Mouse (Mus musculus) kidney, postnatal 0 days (tissue): ENCODE data around the gene Cdkal1. TPM values are rescaled to one million over a fixed set of nuclear protein-coding genes. Genes with fewer than 3 reads are reported as not detected.

Experiments used
- ATAC-seq: fragments of 200-750 bp; cut with Nextera tagmentation; replicated peaks from 2 replicates; pipeline ENCODE4 v1.8.0; 2017; ENCODE audit warnings: low read depth, moderate number of reproducible peaks, moderate TSS enrichment, moderate library complexity; ENCODE audit not compliant: low FRiP score
- DNase-seq: peaks from one replicate; pipeline ENCODE4 v3.0.0-alpha.2; 2016; ENCODE audit warnings: low spot score
- H3K27ac ChIP-seq: fragments of 300-500 bp; sonication (generic); 2 replicates; pipeline ENCODE4 v1.5.1; 2014; ENCODE audit warnings: mild to moderate bottlenecking
- H3K27me3 ChIP-seq: fragments of 300-500 bp; sonication (generic); 2 replicates; pipeline ENCODE4 v1.6.1; 2014; ENCODE audit warnings: low read length, mixed read lengths; ENCODE audit not compliant: insufficient read depth
- H3K36me3 ChIP-seq: fragments of 300-500 bp; sonication (generic); 2 replicates; pipeline ENCODE4 v1.6.1; 2014; ENCODE audit warnings: low read length, mixed read lengths; ENCODE audit not compliant: insufficient read depth
- H3K4me1 ChIP-seq: fragments of 300-500 bp; sonication (generic); replicated peaks from 2 replicates; pipeline ENCODE4 v1.6.1; 2014; ENCODE audit warnings: antibody characterized with exemption, low read length, mixed read lengths; ENCODE audit not compliant: insufficient read depth
- H3K4me2 ChIP-seq: fragments of 300-500 bp; sonication (generic); 2 replicates; pipeline ENCODE4 v1.6.1; 2014; ENCODE audit warnings: mild to moderate bottlenecking, low read length, moderate library complexity, mixed read lengths
- H3K4me3 ChIP-seq: fragments of 300-500 bp; sonication (generic); replicated peaks from 2 replicates; pipeline ENCODE4 v1.5.1; 2014; ENCODE audit warnings: low read depth, low read length
- H3K9ac ChIP-seq: fragments of 300-500 bp; sonication (generic); 2 replicates; pipeline ENCODE4 v1.6.1; 2014; ENCODE audit warnings: low read depth, low read length
- H3K9me3 ChIP-seq: fragments of 300-500 bp; sonication (generic); replicated peaks from 2 replicates; pipeline ENCODE4 v1.6.1; 2016; ENCODE audit warnings: low read length, inconsistent platforms, mixed read lengths
- CTCF ChIP-seq: IDR thresholded peaks from 2 replicates; pipeline ENCODE4 v1.5.1; 2016; ENCODE audit warnings: antibody characterized with exemption, low read depth, mild to moderate bottlenecking, moderate library complexity
- WGBS: fragments of 180-500 bp; shearing (Covaris S2); extraction: QIAGEN DNeasy Blood & Tissue Kit; methylation state at CpG from one replicate; pipeline ENCODE4 v1.1.7; 2014; 5-methylcytosine and 5-hydroxymethylcytosine counted together
- polyA plus RNA-seq: library from polyadenylated mRNA; unstranded; fragments of >200 nt; fragmentation: Nextera tagmentation; extraction: Ambion mirVana; gene quantifications from 2 replicates; pipeline ENCODE4 v1.2.1, GENCODE M21; 2015

The Cdkal1 gene
- polyA plus RNA-seq, 1 experiment from 2014 or later = 30.1 TPM

DNA sequence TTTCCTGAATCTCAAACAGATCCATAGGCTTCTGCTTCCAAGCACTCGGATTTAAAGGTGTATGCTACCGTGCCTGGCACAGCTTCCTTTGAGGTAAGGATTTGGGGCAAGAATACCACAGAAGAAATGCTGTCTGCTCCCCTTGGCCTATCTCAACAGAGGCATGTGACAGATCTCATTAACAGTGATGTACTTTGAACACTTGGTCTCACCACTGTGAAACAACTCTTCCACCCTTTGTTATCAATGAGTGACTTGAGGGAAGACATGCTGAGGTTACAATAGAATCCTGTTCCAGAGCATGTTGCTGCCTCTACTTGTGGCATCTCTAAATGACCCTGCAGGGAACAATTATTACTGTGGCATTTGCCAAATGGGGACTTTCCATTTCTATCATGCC is 4.6 kb upstream of the Cdkal1 start:
- Histone ChIP-seq H3K27me3 (no peaks in the 10 kb centered on the region), H3K4me2 (no peak overlapping the region), H3K9ac (no peak overlapping the region), H3K9me3 (no peaks in the 10 kb centered on the region), H3K36me3 (no peaks in the 10 kb centered on the region), H3K4me3 (no peak overlapping the region), H3K4me1 (no peaks in the 10 kb centered on the region), H3K27ac (no peak overlapping the region)
- ATAC-seq (no peak), DNase-seq (no peak)
- WGBS = 79% methylated on average over 2 of the region's 2 CpGs
- no peak for TF ChIP-seq CTCF

DNA sequence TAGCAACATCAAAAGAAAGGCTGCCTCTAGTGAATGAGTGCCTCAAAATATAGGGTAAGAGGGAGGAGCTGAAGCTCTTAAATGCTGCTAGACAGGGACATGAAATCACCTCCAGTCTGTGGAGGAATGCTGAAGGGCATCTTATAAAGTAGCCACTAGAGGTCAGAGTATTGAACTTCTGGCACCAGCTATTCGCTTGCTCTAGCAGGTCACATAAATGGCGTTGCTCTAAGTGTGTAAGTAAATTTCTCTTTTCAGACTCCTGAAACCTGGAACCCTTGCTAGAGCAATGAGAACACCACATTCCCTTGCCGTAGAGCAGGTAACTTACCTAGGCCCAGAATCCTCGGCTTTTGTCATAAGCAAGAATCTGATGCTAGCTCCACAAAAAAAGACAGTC is 2.0 kb upstream of the Cdkal1 start:
- no peaks in the 10 kb centered on the region for H3K27me3 ChIP-seq
- H3K9ac ChIP-seq = no peak overlapping the region
- ATAC-seq = peak; percentile 69; the same call in 1 of the 2 replicates
- H3K4me1 ChIP-seq = no peaks in the 10 kb centered on the region
- peak; percentile 91 for DNase-seq
- no peak overlapping the region for H3K27ac ChIP-seq
- H3K36me3 ChIP-seq = no peaks in the 10 kb centered on the region
- no peak overlapping the region for H3K4me3 ChIP-seq
- TF ChIP-seq CTCF = peak; percentile 83
- whole genome bisulfite sequencing = 25% methylated on average over 4 of the region's 4 CpGs
- H3K4me2 ChIP-seq = no peak overlapping the region
- no peaks in the 10 kb centered on the region for H3K9me3 ChIP-seq

DNA sequence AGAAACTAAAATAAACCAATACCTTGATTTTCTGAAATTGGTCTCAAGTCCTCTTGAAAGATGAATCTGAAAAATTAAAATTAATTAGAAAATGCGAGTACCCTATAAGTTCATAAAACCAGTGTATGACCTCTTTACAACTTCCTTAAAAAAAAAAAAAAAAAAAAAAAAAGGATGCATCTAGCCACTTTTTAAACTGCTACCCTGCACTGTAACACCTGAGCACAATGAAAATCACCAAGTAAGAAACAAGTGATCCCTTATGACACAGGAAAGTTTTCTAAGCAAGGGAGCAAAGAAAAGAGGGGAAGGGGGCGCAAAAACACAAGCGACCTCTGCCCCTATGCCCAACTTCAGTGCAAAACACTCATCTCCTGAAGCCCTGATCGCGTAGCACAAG is 598 bp downstream of the Cdkal1 start:
- H3K4me1 ChIP-seq = no peaks in the 10 kb centered on the region
- no peak for TF ChIP-seq CTCF
- ATAC-seq (no peak), DNase-seq (no peak)
- peak overlapping the region; percentile 90 for H3K27ac ChIP-seq
- peak overlapping the region; percentile 83 for H3K4me2 ChIP-seq
- H3K9me3 ChIP-seq = no peaks in the 10 kb centered on the region
- H3K4me3 ChIP-seq = peak overlapping the region; percentile 87
- H3K36me3 ChIP-seq = 0 out of 2 replicates have a peak, but pooled peaks cover 3% of the 10 kb centered on the region
- peak overlapping the region; percentile 75 for H3K9ac ChIP-seq
- no peaks in the 10 kb centered on the region for H3K27me3 ChIP-seq
- WGBS = under 1% methylated on average over 5 of the region's 5 CpGs

GRCm38 (mm10) chr13:29838409-29839047 is 16.9 kb downstream of the Cdkal1 start:
- TF ChIP-seq CTCF = peak; percentile 87
- H3K4me2 ChIP-seq = no peak overlapping the region
- no peaks in the 10 kb centered on the region for H3K27me3 ChIP-seq
- WGBS = 57% methylated on average over 5 of the region's 5 CpGs
- peaks cover 18% of the 10 kb centered on the region for H3K36me3 ChIP-seq
- no peaks in the 10 kb centered on the region for H3K9me3 ChIP-seq
- H3K27ac ChIP-seq = no peak overlapping the region
- DNase-seq (peak; percentile 79), ATAC-seq (no peak)
- no peak overlapping the region for H3K9ac ChIP-seq
- no peaks in the 10 kb centered on the region for H3K4me1 ChIP-seq
- no peak overlapping the region for H3K4me3 ChIP-seq

GRCm38 (mm10) chr13:29835170-29835569 is 20.3 kb downstream of the Cdkal1 start:
- peak; percentile 69 for DNase-seq
- H3K27ac ChIP-seq = no peak overlapping the region
- no peaks in the 10 kb centered on the region for H3K27me3 ChIP-seq
- no peaks in the 10 kb centered on the region for H3K9me3 ChIP-seq
- H3K36me3 ChIP-seq = 0 out of 2 replicates have a peak, but pooled peaks cover 3% of the 10 kb centered on the region
- ATAC-seq = no peak; the same call in 1 of the 2 replicates
- H3K4me1 ChIP-seq = no peaks in the 10 kb centered on the region
- 28% methylated on average over 4 of the region's 4 CpGs for WGBS
- H3K4me3 ChIP-seq = no peak overlapping the region
- H3K9ac ChIP-seq = no peak overlapping the region
- H3K4me2 ChIP-seq = no peak overlapping the region
- peak; percentile 83 for TF ChIP-seq CTCF

DNA sequence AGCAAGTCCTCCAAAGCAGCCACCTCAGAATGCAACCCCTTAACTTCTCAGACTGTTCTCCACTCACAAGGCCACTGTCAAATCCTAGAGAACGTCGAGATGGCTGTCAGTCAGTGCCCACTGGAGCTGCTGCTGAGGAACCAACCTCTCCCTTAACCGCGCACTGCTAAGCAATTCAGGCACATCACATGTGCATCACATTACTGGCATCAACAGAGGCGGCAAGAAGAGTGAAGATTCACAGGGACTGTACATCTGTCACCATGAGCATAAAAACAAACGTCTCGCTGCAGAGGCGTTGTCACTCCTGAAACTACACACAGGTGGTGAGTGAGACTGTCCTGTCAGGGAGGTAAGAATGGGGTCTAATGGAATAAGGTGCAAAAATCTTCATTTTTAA is 21.7 kb downstream of the Cdkal1 start:
- no peaks in the 10 kb centered on the region for H3K9me3 ChIP-seq
- H3K4me2 ChIP-seq = no peak overlapping the region
- no peak for ATAC-seq
- 81% methylated on average over 8 of the region's 8 CpGs for WGBS
- TF ChIP-seq CTCF = no peak
- H3K27ac ChIP-seq = no peak overlapping the region
- no peak overlapping the region for H3K9ac ChIP-seq
- DNase-seq = no peak
- H3K36me3 ChIP-seq = 0 out of 2 replicates have a peak, but pooled peaks cover 3% of the 10 kb centered on the region
- H3K4me3 ChIP-seq = no peak overlapping the region
- no peaks in the 10 kb centered on the region for H3K4me1 ChIP-seq
- H3K27me3 ChIP-seq = no peaks in the 10 kb centered on the region

DNA sequence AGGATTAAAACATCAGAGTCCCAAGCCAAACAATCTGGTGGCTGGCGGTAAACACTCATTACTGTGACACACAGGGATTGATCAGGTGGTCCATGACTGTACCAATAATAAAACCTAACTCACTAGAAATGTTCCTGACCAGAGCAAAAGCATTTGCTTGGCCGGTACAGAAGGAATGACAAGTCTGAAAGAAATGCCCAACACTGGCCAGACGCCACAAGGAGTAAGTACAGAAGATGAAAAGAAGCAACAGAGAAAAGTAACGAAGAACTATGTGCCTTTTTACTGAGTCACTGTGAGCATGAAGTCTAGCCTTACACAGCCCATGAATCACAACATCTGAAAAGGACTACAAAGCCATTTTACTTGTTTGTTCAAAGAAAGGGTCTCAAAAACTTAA is 24.3 kb downstream of the Cdkal1 start:
- ATAC-seq (no peak), DNase-seq (no peak)
- H3K4me2 ChIP-seq = no peak overlapping the region
- no peaks in the 10 kb centered on the region for H3K9me3 ChIP-seq
- H3K27me3 ChIP-seq = no peaks in the 10 kb centered on the region
- 85% methylated on average over 4 of the region's 4 CpGs for WGBS
- H3K9ac ChIP-seq = no peak overlapping the region
- H3K27ac ChIP-seq = no peak overlapping the region
- no peak overlapping the region for H3K4me3 ChIP-seq
- TF ChIP-seq CTCF = no peak
- H3K36me3 ChIP-seq = no peaks in the 10 kb centered on the region
- no peaks in the 10 kb centered on the region for H3K4me1 ChIP-seq
